Mouse (Mus musculus) neural tube, embryonic 11.5 days (tissue): ENCODE measurements around the gene Prkar2a. TPM values are rescaled to one million over a fixed set of nuclear protein-coding genes. Genes with fewer than 3 reads are reported as not detected.

ENCODE experiments used
- ATAC-seq: fragments of 200-750 bp; cut with Nextera tagmentation; 2 replicates; pipeline ENCODE4 v1.8.0; 2017; ENCODE audit warnings: moderate number of reproducible peaks, mild to moderate bottlenecking, moderate TSS enrichment, moderate library complexity; ENCODE audit not compliant: insufficient read depth, low FRiP score, low TSS enrichment
- DNase-seq: peaks from one replicate; pipeline ENCODE4 v3.0.0-alpha.2; 2015; ENCODE audit warnings: low spot score
- H3K27ac ChIP-seq: fragments of 300-500 bp; sonication (generic); 2 replicates; pipeline ENCODE4 v1.5.1; 2014; ENCODE audit warnings: low read depth, mild to moderate bottlenecking, low read length
- H3K27me3 ChIP-seq: fragments of 300-500 bp; sonication (generic); 2 replicates; pipeline ENCODE4 v1.6.1; 2014; ENCODE audit warnings: mild to moderate bottlenecking, low read length, mixed read lengths; ENCODE audit not compliant: control insufficient read depth, insufficient read depth
- H3K36me3 ChIP-seq: fragments of 300-500 bp; sonication (generic); 2 replicates; pipeline ENCODE4 v1.6.1; 2014; ENCODE audit warnings: mild to moderate bottlenecking, low read length, moderate library complexity, mixed read lengths; ENCODE audit not compliant: control insufficient read depth, insufficient read depth
- H3K4me1 ChIP-seq: fragments of 300-500 bp; sonication (generic); 2 replicates; pipeline ENCODE4 v1.6.1; 2014; ENCODE audit warnings: low read length, mixed read lengths; ENCODE audit not compliant: control insufficient read depth, insufficient read depth
- H3K4me2 ChIP-seq: fragments of 300-500 bp; sonication (generic); 2 replicates; pipeline ENCODE4 v1.6.1; 2014; ENCODE audit warnings: low read depth, mild to moderate bottlenecking, moderate library complexity
- H3K4me3 ChIP-seq: fragments of 300-500 bp; sonication (generic); 2 replicates; pipeline ENCODE4 v1.5.1; 2014; ENCODE audit warnings: low read depth, low read length
- H3K9ac ChIP-seq: fragments of 300-500 bp; sonication (generic); 2 replicates; pipeline ENCODE4 v1.6.1; 2014; ENCODE audit warnings: mild to moderate bottlenecking, low read length
- H3K9me3 ChIP-seq: fragments of 300-500 bp; sonication (generic); 2 replicates; pipeline ENCODE4 v1.6.1; 2016; ENCODE audit warnings: low read length; ENCODE audit not compliant: control insufficient read depth
- WGBS: fragments of 180-500 bp; shearing (Covaris S2); extraction: QIAGEN DNeasy Blood & Tissue Kit; methylation state at CpG from one replicate; pipeline ENCODE4 v1.1.7; 2014; 5-methylcytosine and 5-hydroxymethylcytosine counted together
- microRNA-seq: library from miRNA; unstranded; fragments of <30 nt; microRNA quantifications from one replicate; pipeline ENCODE4, GENCODE M21; 2016
- polyA plus RNA-seq: library from polyadenylated mRNA; unstranded; fragments of >200 nt; fragmentation: Nextera tagmentation; extraction: Ambion mirVana; gene quantifications from 2 replicates; pipeline ENCODE4 v1.2.1, GENCODE M21; 2014

Prkar2a gene
- polyA plus RNA-seq, 1 experiment from 2014 or later, result 69.0 TPM

DNA sequence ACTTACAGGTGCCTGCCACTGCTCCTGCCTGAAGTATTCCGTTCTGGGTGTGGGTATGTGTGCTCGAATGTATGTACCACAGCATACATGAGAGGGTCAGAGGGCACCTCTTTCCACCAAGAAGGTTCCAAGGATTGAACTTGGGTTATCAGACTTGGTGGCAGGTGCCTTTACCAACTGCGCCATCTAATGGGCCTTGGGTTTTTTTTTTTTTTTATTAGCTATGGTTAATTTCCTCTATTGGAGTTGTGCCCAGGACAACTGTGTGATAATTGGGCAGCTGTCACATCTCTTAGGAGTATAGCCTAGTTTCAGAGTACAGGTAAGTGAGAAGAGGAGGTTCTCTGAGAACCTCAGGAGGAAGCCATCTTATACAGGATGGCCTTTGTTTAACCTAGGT lies 110.5 kb downstream of the Prkar2a start:
- Histone ChIP-seq H3K4me3 (no peak overlapping the region), H3K36me3 (peaks cover 17% of the 10 kb centered on the region), H3K4me2 (no peak overlapping the region), H3K27me3 (no peaks in the 10 kb centered on the region), H3K9ac (no peak overlapping the region), H3K27ac (no peak overlapping the region), H3K4me1 (no peaks in the 10 kb centered on the region), H3K9me3 (no peaks in the 10 kb centered on the region)
- DNase-seq (no peak), ATAC-seq (no peak)
- 89% methylated on average over 3 of the region's 3 CpGs for WGBS

Small RNA genes lying within 50 kb of the gene (microRNA-seq; reads per million reads assigned to microRNA genes)
- gene Gm26298, result not detected

Other genes with a start within 250 kb of the Prkar2a start
- gene Ccdc71, start 228.8 kb upstream of the Prkar2a start, polyA plus RNA-seq, result 50.2 and 58.2 TPM in 2 replicates
- 25.4 and 28.9 TPM in 2 replicates for gene Klhdc8b, start 227.7 kb upstream of the Prkar2a start, polyA plus RNA-seq
- gene Lamb2, start 209.6 kb upstream of the Prkar2a start, polyA plus RNA-seq, result 17.2 and 18.1 TPM in 2 replicates
- 73.8 and 79.9 TPM in 2 replicates for gene Usp19, start 198.7 kb upstream of the Prkar2a start, polyA plus RNA-seq
- 120 and 129 TPM in 2 replicates for gene Qars, start 181.6 kb upstream of the Prkar2a start, polyA plus RNA-seq
- 164 and 169 TPM in 2 replicates for gene Qrich1, start 172.5 kb upstream of the Prkar2a start, polyA plus RNA-seq
- 179 and 189 TPM in 2 replicates for gene Impdh2, start 129.0 kb upstream of the Prkar2a start, polyA plus RNA-seq
- 52.1 and 58.2 TPM in 2 replicates for gene Ndufaf3, start 121.9 kb upstream of the Prkar2a start, polyA plus RNA-seq
- gene Dalrd3, start 119.4 kb upstream of the Prkar2a start, polyA plus RNA-seq, result 173 and 190 TPM in 2 replicates
- gene Wdr6, start 110.6 kb upstream of the Prkar2a start, polyA plus RNA-seq, result 166 and 179 TPM in 2 replicates
- 10.5 and 11.7 TPM in 2 replicates for gene P4htm, start 91.6 kb upstream of the Prkar2a start, polyA plus RNA-seq
- 54.8 and 55.9 TPM in 2 replicates for gene Arih2, start 39.9 kb upstream of the Prkar2a start, polyA plus RNA-seq
- gene Slc25a20, start 27.2 kb upstream of the Prkar2a start, polyA plus RNA-seq, result 31.0 and 32.8 TPM in 2 replicates
- gene Ip6k2, start 94.5 kb downstream of the Prkar2a start, polyA plus RNA-seq, result 121 and 129 TPM in 2 replicates
- 14.5 and 15.5 TPM in 2 replicates for gene Nckipsd, start 119.1 kb downstream of the Prkar2a start, polyA plus RNA-seq
- gene Celsr3, start 137.0 kb downstream of the Prkar2a start, polyA plus RNA-seq, result 6.7 and 8.9 TPM in 2 replicates
- gene Slc26a6, start 164.0 kb downstream of the Prkar2a start, polyA plus RNA-seq, result 8.8 and 13.2 TPM in 2 replicates
- not detected in 2 replicates for gene Tmem89, start 225.3 kb downstream of the Prkar2a start, polyA plus RNA-seq
- 439 and 457 TPM in 2 replicates for gene Uqcrc1, start 247.3 kb downstream of the Prkar2a start, polyA plus RNA-seq